Mouse (Mus musculus) myocyte (in vitro differentiated cells): ENCODE data around the gene Col4a3bp. TPM values are rescaled to one million over a fixed set of nuclear protein-coding genes. Genes with fewer than 3 reads are reported as not detected.
A peak's percentile ranks its signal among the peaks of the same experiment; 100 is the strongest.
"Not testable (repeated sequence)": the region's sequence is repeated elsewhere in the genome, so short reads cannot be mapped to it uniquely, and the experiment has no call there.

Experiments used
- H3K27me3 ChIP-seq: one replicate; pipeline ENCODE4 v1.6.1; 2011; ENCODE audit not compliant: control insufficient read depth, insufficient read depth, insufficient read length
- H3K36me3 ChIP-seq: one replicate; pipeline ENCODE4 v1.6.1; 2011; ENCODE audit not compliant: control insufficient read depth, insufficient read depth
- H3K4me2 ChIP-seq: one replicate; pipeline ENCODE4 v1.6.1; 2011; ENCODE audit warnings: low read depth, control low read depth
- H3K4me3 ChIP-seq: one replicate; pipeline ENCODE4 v1.5.1; 2011; ENCODE audit warnings: mild to moderate bottlenecking, control low read depth, moderate library complexity
- H3K79me2 ChIP-seq: one replicate; pipeline ENCODE4 v1.6.1; 2011; ENCODE audit not compliant: control insufficient read depth, insufficient read depth
- H3ac ChIP-seq: one replicate; pipeline ENCODE4 v1.6.1; 2011; ENCODE audit not compliant: control insufficient read depth, insufficient read length
- CEBPB ChIP-seq: IDR thresholded peaks from 2 replicates; pipeline ENCODE4 v1.6.1; 2011; ENCODE audit warnings: mild to moderate bottlenecking, moderate library complexity; ENCODE audit not compliant: poor library complexity, insufficient read depth, severe bottlenecking
- E2F4 ChIP-seq: IDR thresholded peaks from one replicate; pipeline ENCODE4 v1.6.1; 2011; ENCODE audit warnings: mild to moderate bottlenecking, control low read depth, moderate library complexity; ENCODE audit not compliant: insufficient read depth
- MAX ChIP-seq: IDR thresholded peaks from one replicate; pipeline ENCODE4 v1.6.1; 2011; ENCODE audit warnings: low read depth, mild to moderate bottlenecking, control low read depth
- MYOD1 ChIP-seq, 3 experiments: IDR thresholded peaks; one replicate each; pipeline ENCODE4 v1.6.1; 2011; ENCODE audit warnings: control low read depth in 2 of 3, low read depth in 2 of 3, mild to moderate bottlenecking in 2 of 3, moderate library complexity in 1 of 3; ENCODE audit not compliant: insufficient read length in 2 of 3, control insufficient read depth in 1 of 3
- MYOG ChIP-seq, 3 experiments: IDR thresholded peaks; one replicate each; pipeline ENCODE4 v1.6.1; 2011; ENCODE audit warnings: control low read depth in 2 of 3, low read depth in 2 of 3, mild to moderate bottlenecking in 2 of 3; ENCODE audit not compliant: insufficient read length in 2 of 3, control insufficient read depth in 1 of 3, insufficient read depth in 1 of 3
- POLR2A ChIP-seq: IDR thresholded peaks from one replicate; pipeline ENCODE4 v1.6.1; 2011; ENCODE audit warnings: low read depth, mild to moderate bottlenecking, control low read depth, moderate library complexity; ENCODE audit not compliant: insufficient read length
- POLR2AphosphoS2 ChIP-seq: IDR thresholded peaks from one replicate; pipeline ENCODE4 v1.6.1; 2011; ENCODE audit warnings: low read depth, control low read depth; ENCODE audit not compliant: insufficient read length
- REST ChIP-seq: IDR thresholded peaks from one replicate; pipeline ENCODE4 v1.6.1; 2011; ENCODE audit warnings: mild to moderate bottlenecking, control low read depth, moderate library complexity; ENCODE audit not compliant: insufficient read depth, insufficient read length
- SRF ChIP-seq: IDR thresholded peaks from one replicate; pipeline ENCODE4 v1.6.1; 2011; ENCODE audit warnings: low read depth; ENCODE audit not compliant: control insufficient read depth, insufficient read length
- TCF12 ChIP-seq: IDR thresholded peaks from one replicate; pipeline ENCODE4 v1.6.1; 2011; ENCODE audit warnings: mild to moderate bottlenecking, control low read depth; ENCODE audit not compliant: poor library complexity, insufficient read depth, severe bottlenecking
- TCF3 ChIP-seq: IDR thresholded peaks from one replicate; pipeline ENCODE4 v1.6.1; 2011; ENCODE audit warnings: low read depth, control low read depth; ENCODE audit not compliant: insufficient read length
- USF1 ChIP-seq: IDR thresholded peaks from one replicate; pipeline ENCODE4 v1.6.1; 2011; ENCODE audit warnings: low read depth, mild to moderate bottlenecking, control low read depth, moderate library complexity
- polyA plus RNA-seq: library from polyadenylated mRNA; unstranded; fragments of >200 nt; fragmentation: generic; extraction: Trizol; gene quantifications from one replicate; pipeline ENCODE4 v1.2.1, GENCODE M21; 2012; ENCODE audit warnings: missing spikeins

Col4a3bp gene
- polyA plus RNA-seq, 1 experiment, result 18.3 TPM

- no peak for TF ChIP-seq E2F4
- no peak for TF ChIP-seq REST
- peak; percentile 55 for TF ChIP-seq POLR2AphosphoS2
- no peak for TF ChIP-seq SRF
- TF ChIP-seq TCF12, result no peak
- no peak for TF ChIP-seq MYOD1 (IDR thresholded peaks at IDR 0.05; ENCODE audit: control insufficient read depth in 1 of 3, insufficient read length in 2 of 3, low read depth in 2 of 3)
- no peak for TF ChIP-seq POLR2A
- Histone ChIP-seq H3K36me3 (peaks cover 24% of the 10 kb centered on the region), H3K4me2 (no peak overlapping the region), H3K79me2 (no peaks in the 10 kb centered on the region), H3K4me3 (no peak overlapping the region), H3ac (no peak overlapping the region), H3K27me3 (no peaks in the 10 kb centered on the region)
These were observed 103.4 kb downstream of the Col4a3bp start for GRCm38 (mm10) chr13:96645822-96646221.

GRCm38 (mm10) chr13:96653041-96653440 is 110.6 kb downstream of the Col4a3bp start:
- Histone ChIP-seq H3ac (no peak overlapping the region), H3K4me2 (no peak overlapping the region), H3K27me3 (no peaks in the 10 kb centered on the region), H3K36me3 (peaks cover 89% of the 10 kb centered on the region), H3K79me2 (peaks cover 16% of the 10 kb centered on the region), H3K4me3 (no peak overlapping the region)
- TF ChIP-seq MAX (no peak), TCF3 (no peak), MYOD1 (IDR thresholded peaks at IDR 0.05; ENCODE audit: control insufficient read depth in 1 of 3, insufficient read length in 2 of 3, low read depth in 2 of 3) (no peak), POLR2AphosphoS2 (no peak), E2F4 (no peak), SRF (no peak), TCF12 (no peak), REST (no peak), MYOG (IDR thresholded peaks at IDR 0.05; ENCODE audit: control insufficient read depth in 1 of 3, insufficient read depth in 1 of 3, insufficient read length in 2 of 3, low read depth in 2 of 3) (no peak), CEBPB (no peak), POLR2A (no peak), USF1 (no peak)

- no peak for TF ChIP-seq POLR2A
- no peak for TF ChIP-seq TCF12
- TF ChIP-seq POLR2AphosphoS2, result no peak
- TF ChIP-seq SRF, result no peak
- no peak for TF ChIP-seq MAX
- TF ChIP-seq MYOG (IDR thresholded peaks at IDR 0.05; ENCODE audit: control insufficient read depth in 1 of 3, insufficient read depth in 1 of 3, insufficient read length in 2 of 3, low read depth in 2 of 3), result no peak
- Histone ChIP-seq H3K79me2 (peaks cover 52% of the 10 kb centered on the region), H3K4me2 (no peak overlapping the region), H3K27me3 (no peaks in the 10 kb centered on the region), H3K36me3 (peaks cover 91% of the 10 kb centered on the region), H3ac (no peak overlapping the region), H3K4me3 (no peak overlapping the region)
These were observed 114.3 kb downstream of the Col4a3bp start for GRCm38 (mm10) chr13:96656673-96657072.

GRCm38 (mm10) chr13:96658936-96659335 is 116.5 kb downstream of the Col4a3bp start:
- no peaks in the 10 kb centered on the region for H3K27me3 ChIP-seq
- no peak overlapping the region for H3ac ChIP-seq
- peaks cover 71% of the 10 kb centered on the region for H3K79me2 ChIP-seq
- H3K36me3 ChIP-seq, result peaks cover 90% of the 10 kb centered on the region
- TF ChIP-seq SRF, result no peak
- TF ChIP-seq TCF3, result no peak
- TF ChIP-seq CEBPB, result no peak
- no peak for TF ChIP-seq TCF12
- no peak for TF ChIP-seq POLR2AphosphoS2
- H3K4me2 ChIP-seq, result no peak overlapping the region
- H3K4me3 ChIP-seq, result no peak overlapping the region

- Histone ChIP-seq H3K4me2 (no peak overlapping the region), H3K36me3 (peaks cover 87% of the 10 kb centered on the region), H3K4me3 (no peak overlapping the region), H3ac (no peak overlapping the region), H3K27me3 (no peaks in the 10 kb centered on the region), H3K79me2 (peaks cover 84% of the 10 kb centered on the region)
- TF ChIP-seq E2F4 (no peak), REST (no peak), POLR2A (no peak), POLR2AphosphoS2 (no peak), USF1 (no peak), TCF12 (no peak), SRF (no peak), TCF3 (no peak), MYOG (IDR thresholded peaks at IDR 0.05; ENCODE audit: control insufficient read depth in 1 of 3, insufficient read depth in 1 of 3, insufficient read length in 2 of 3, low read depth in 2 of 3) (peak in 1 of 3 experiments; percentile 59), MYOD1 (IDR thresholded peaks at IDR 0.05; ENCODE audit: control insufficient read depth in 1 of 3, insufficient read length in 2 of 3, low read depth in 2 of 3) (peak in 1 of 3 experiments; percentile 40), CEBPB (no peak), MAX (no peak)
These were observed 117.9 kb downstream of the Col4a3bp start for GRCm38 (mm10) chr13:96660095-96660860.

GRCm38 (mm10) chr13:96663120-96663519 is 120.7 kb downstream of the Col4a3bp start:
- H3ac ChIP-seq, H3K4me3 ChIP-seq, H3K4me2 ChIP-seq, H3K27me3 ChIP-seq: not testable (repeated sequence)
- H3K79me2 ChIP-seq, result peaks cover 99% of the 10 kb centered on the region
- peaks cover 82% of the 10 kb centered on the region for H3K36me3 ChIP-seq
